Mouse (Mus musculus): Measurements from ENCODE around the gene Gpr87. TPM values are rescaled to one million over a fixed set of nuclear protein-coding genes. Genes with fewer than 3 reads are reported as not detected.

The Gpr87 gene
- polyA plus RNA-seq, 1 experiment = not detected

- no peak for TF ChIP-seq GATA1 (IDR thresholded peaks at IDR 0.05; ENCODE audit: low read length)
Observed at GRCm38 (mm10) chr3:59167417-59168054, 27.4 kb downstream of the Gpr87 start.

DNA sequence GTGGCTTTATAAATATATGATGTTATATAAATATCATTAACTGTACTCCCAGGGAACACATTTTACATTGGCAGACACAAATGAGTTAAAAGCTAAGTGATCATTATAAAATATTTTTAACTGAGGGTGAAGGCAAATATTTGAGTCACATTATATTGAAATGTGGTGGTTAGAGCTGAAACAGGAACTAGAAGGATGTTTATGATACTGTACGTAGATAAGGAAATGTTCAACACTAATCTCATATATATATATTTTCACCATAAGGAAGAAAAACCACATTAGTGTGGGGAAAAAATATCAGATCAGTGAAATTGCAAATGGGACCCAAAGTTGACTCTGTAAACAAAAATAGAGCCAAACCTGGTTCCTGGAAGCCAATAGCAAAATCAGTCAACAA lies 34.4 kb downstream of the Gpr87 start:
- TF ChIP-seq GATA1 (IDR thresholded peaks at IDR 0.05; ENCODE audit: low read length) = no peak

- no peak for TF ChIP-seq GATA1 (IDR thresholded peaks at IDR 0.05; ENCODE audit: low read length)
Observed at GRCm38 (mm10) chr3:59157048-59157447, 37.9 kb downstream of the Gpr87 start.

DNA sequence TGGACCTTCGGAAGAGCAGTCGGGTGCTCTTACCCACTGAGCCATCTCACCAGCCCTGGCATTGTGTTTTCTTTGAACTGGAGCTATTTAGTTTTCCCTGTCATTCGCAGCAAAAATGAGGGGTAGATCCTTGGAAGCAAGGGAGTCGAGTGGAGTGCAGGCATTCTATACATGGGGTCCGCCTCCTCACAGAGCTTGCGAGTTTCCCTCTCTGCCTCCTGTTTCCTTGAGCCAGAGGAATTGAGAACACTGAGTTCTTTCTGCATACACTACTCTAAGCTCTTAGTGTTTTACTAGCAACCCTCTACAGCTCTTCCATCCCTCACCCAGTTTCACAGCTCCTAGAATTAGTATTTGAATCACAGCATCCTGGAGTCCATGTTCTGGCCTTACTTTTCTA lies 39.5 kb downstream of the Gpr87 start:
- no peak for TF ChIP-seq GATA1 (IDR thresholded peaks at IDR 0.05; ENCODE audit: low read length)

DNA sequence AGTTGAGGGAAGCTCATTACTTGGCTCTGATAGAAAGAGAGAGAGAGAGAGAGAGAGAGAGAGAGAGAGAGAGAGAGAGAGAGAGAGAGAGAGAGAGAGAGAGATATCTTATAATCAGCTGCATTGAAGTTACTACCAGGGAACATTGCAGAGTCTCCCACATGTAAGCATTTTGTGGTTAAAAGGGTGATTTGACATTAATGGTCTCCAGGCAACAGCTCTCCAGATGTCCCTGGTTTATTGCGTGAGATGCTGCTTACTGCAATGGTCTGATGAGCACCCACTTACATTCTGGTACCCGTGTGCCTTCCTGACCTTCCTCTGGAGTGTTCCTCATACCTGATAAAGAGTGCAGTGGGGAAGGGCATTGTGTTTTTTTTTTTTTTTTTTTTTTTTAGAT lies 40.0 kb downstream of the Gpr87 start:
- no peak for TF ChIP-seq GATA1 (IDR thresholded peaks at IDR 0.05; ENCODE audit: low read length)

DNA sequence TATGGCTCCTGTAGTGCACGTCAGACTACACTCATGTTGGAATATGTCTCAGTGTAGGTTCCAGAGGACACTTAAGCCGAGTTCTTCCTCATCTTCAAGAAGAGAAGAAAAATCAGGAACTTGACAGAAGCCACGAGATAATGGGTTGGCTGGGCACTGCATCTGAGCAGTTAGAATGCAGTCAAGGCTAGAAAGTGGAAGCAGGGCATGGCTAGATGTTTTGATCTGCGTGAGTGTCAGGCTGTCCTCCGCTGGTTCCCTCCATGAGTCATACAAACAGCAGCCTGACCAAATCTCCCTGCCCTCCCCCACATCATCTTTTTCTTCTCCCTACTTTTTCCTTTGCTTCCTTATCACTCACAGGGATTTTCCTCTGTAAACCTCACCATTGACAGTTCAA lies 41.5 kb downstream of the Gpr87 start, which contains the start of gene P2ry14:
P2ry14 (minus strand) TSS at position 195 of the 400 bp plus-strand sequence.
- TF ChIP-seq GATA1 (IDR thresholded peaks at IDR 0.05; ENCODE audit: low read length) = no peak

DNA sequence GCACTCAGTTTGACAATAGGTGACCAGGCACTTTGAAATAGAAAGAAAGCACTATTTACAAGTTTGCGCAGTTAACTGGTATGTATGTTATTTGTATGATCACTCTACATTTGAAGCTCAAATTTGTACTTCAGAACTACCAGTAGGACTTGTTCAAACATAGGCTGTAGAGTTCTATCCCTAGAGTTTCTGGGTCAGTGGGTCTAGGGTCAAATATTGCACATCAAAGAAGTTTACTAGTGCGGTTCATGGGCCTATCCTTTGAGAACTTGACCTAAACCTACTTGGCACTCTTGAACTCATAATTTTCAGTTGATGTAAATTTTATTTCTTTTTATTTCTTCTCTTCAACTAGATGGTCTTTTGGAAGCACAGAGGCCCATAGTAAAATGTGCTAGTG lies 44.3 kb downstream of the Gpr87 start:
- TF ChIP-seq GATA1 (IDR thresholded peaks at IDR 0.05; ENCODE audit: low read length) = no peak

DNA sequence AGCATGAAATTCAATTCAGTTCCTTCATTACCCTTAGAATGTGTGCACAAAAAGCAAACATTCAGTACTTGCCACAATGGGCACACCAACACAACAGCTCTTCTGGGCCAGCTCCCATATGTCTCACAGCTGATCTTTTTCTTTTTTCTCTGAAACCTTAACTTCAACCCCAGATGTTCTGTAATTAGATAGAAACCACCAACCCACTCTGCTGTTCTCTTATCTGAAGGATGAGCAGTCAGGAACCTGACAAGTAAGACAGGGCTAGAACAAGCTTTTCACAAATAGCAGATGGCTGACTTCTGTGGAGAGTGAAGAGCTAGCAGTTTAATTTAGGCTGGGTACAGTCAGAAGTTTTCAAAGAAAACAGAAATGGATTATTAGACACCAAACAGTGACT lies 45.3 kb downstream of the Gpr87 start:
- TF ChIP-seq GATA1 (IDR thresholded peaks at IDR 0.05; ENCODE audit: low read length) = no peak

- no peak for TF ChIP-seq GATA1 (IDR thresholded peaks at IDR 0.05; ENCODE audit: low read length)
Observed at GRCm38 (mm10) chr3:59145194-59145593, 49.7 kb downstream of the Gpr87 start.

DNA sequence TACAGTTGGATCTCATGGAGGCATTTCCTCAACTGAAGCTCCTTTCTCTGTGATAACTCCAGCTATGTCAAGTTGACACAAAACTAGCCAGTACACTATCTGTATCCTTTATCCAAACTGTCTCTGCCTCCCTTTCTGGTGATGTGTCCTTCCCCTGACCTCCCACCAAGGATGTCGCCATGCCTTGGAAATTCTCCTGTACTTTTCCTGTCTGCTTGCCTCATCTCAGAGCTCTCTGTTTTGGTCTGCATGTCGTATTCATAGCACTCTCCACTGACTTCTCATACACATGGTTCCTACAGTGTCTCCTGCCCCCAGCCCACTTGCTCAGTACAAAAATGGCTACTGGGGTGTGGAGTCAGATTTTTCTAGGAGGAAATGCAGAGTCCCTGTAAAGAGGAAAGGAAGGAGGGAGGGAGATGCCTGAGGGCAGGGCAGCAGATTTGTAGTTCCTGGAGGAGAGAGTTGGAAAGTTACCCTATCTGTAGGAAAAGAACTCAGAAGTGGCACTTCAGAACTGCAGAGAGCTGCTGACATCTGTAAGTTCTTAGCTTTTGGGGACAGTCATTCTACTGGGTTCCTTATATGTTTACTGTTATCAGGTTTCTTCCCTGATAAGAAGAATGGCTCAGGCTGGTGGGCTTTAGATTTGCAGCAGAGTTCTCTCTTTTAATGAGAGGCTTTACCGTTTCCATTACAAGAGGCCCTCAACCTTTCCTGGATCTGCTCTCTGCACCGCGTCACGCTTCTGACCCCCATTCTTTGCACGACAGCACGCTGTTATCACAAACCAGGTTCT lies 53.2 kb downstream of the Gpr87 start:
- no peak for TF ChIP-seq GATA1 (IDR thresholded peaks at IDR 0.05; ENCODE audit: low read length)

DNA sequence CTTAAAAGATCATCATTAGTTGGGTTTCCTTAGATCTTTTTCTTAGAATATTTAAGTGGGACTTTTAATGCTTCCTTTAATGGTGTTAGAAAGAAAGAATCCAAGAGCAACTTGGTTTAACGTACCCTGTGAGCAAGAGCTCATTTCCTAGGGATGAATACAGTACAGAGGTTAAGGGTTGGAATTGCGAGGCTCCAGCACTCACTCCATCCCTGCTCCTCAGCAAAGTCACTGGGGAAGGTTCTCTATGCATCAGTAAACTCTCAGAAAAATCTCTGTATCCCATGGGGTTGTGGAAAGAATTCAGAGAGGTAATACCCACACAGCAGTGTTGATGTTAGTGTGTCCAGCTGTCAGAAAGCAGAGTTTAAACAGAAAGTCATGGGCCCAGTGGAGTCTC lies 54.8 kb downstream of the Gpr87 start:
- no peak for TF ChIP-seq GATA1 (IDR thresholded peaks at IDR 0.05; ENCODE audit: low read length)

DNA sequence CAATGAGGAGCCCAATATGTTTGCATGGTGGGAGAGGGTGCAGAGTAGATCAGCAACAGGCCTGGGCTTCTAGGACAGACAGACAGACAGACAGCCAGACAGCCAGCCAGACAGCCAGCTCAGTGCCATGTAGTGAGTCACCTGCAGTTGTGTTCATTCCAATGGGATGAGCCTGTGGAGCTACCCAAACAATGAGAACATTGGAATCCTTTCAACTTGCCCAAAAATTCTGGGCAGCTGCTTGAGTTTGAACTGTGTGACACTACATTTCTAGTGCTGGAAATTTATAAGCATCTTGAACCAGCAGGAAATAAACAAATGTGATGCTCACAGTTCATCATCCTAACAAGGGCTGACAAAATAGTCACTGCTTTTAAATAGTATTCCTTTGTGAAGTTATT lies 55.3 kb downstream of the Gpr87 start:
- no peak for TF ChIP-seq GATA1 (IDR thresholded peaks at IDR 0.05; ENCODE audit: low read length)

GRCm38 (mm10) chr3:59138946-59139468 lies 55.9 kb downstream of the Gpr87 start:
- TF ChIP-seq GATA1 (IDR thresholded peaks at IDR 0.05; ENCODE audit: low read length) = no peak

DNA sequence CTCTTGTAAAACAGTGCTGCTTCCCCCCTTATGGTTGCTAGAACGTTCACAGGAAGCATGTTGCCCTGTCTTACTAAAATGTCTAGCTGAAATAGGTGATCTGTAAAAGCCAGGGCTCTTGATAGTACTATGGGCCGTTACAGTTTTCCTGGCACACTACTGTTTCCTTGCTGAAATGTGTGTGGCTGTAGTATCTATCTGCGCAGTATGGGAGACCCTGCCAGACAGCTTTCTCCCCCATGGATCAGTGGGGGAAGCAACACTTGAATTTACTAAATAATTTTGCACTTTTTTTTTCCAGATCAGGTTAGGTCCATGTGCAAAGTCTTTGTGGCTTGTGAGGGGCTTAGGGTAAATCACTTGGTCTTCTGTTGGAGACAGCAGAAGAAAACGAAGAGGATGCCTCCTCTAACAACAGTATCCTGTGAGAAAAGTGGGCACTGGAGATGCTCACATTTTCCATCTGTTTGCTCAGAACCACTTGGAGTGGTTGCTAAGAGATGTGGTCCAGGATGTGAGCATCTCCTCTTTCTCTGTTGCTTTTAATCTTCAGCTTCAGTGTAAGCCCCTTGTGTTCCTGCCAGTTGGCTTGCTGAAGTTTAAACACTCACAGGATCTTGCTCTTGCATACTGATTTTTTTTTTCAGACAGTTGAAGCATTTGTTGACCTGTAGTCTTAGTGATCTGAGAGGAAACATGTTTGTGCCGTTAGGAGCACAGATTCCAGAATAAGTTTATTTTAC lies 58.8 kb downstream of the Gpr87 start:
- TF ChIP-seq GATA1 (IDR thresholded peaks at IDR 0.05; ENCODE audit: low read length) = no peak

- peak; percentile 6 for TF ChIP-seq GATA1 (IDR thresholded peaks at IDR 0.05; ENCODE audit: low read length)
Observed at GRCm38 (mm10) chr3:59133189-59133588, 61.7 kb downstream of the Gpr87 start.

GRCm38 (mm10) chr3:59131966-59132365 lies 62.9 kb downstream of the Gpr87 start:
- TF ChIP-seq GATA1 (IDR thresholded peaks at IDR 0.05; ENCODE audit: low read length) = no peak

Data from G1E-ER4 (cell line).